Mouse (Mus musculus) hindlimb bud, embryonic 11.5 days (tissue): ENCODE measurements around the gene Unc5c.

ENCODE experiments used
- DNase-seq: peaks from one replicate; pipeline ENCODE4 v3.0.0-alpha.2; 2012; ENCODE audit warnings: low read depth, low spot score; ENCODE audit errors: extremely low spot score

Unc5c gene

DNA sequence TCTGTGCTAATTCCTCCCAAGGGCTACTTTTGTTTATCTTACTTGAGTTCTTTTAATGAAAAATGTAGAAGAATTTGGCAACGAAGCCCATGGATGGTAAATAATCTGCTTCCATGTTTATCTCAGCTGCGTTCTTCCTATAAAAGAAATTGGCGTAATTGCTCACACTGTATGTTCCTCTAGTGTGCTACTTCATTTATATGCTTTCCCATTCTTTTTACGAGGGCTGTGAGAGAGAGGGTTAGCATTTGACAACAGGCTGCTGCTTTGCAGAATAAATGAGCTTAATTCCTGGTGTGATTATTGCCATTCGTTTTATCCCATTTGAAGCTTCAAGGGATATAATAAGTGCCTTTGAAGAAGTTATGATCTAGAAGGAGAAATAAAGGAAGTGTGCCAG lies 339.1 kb downstream of the Unc5c start:
- DNase-seq: no peak

DNA sequence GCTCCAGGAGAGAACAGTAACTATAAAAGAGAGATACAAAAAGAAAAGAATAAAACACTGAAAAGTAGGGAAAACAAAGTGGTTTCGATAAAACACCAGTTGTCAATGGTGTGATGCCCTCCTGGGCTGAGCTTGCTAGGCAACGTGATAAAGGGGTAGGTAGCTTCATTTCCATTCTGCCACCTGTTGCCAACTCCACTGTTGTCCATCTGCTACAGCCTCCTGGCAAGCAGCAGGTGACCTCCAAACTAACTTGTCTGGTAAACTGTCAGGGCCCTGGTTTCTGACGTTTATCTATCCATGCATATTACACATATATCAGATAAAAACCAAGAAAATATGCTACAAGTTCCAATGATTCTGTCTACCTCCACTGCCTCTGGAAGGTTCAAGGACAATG lies 344.6 kb downstream of the Unc5c start:
- no peak for DNase-seq

DNA sequence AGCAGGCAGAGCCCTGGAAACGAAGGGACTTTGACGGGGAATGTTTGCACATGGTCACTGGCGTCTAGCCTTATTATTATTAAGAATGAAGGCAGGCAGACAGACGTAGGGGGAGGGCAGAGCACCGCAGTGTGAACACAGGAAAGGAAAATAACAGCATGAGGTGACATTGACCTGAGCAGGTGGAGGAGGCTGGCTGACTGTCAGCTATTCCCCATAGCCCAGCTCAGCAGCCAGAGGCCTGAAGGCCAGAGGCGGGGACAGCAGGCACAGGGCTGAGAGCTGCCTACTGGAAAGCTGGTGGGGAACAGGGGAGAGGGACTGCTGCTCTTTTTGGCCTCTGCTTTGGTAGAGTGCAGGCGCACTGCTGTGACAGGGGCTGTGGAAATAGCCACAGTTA lies 345.9 kb downstream of the Unc5c start:
- DNase-seq: no peak

DNA sequence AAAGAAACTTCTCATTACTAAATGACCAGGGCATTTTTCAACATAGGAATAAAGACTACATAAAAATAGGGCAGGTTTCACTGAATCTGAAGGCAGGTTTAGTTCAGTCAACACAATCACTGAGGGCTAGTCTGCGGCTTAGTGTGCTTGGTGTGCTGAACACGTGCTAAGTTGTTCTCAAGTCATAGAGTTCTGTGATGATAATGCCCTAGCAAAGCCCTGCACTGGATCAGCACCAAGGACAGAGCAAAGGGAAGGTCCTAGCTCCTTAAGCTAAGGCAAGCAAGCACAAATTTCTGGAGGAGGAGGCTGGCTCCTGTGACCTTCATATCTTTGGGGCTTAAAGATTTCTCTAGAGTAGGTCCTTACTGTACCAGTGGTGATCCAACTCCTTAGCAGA lies 346.3 kb downstream of the Unc5c start:
- peak; percentile 60 for DNase-seq

DNA sequence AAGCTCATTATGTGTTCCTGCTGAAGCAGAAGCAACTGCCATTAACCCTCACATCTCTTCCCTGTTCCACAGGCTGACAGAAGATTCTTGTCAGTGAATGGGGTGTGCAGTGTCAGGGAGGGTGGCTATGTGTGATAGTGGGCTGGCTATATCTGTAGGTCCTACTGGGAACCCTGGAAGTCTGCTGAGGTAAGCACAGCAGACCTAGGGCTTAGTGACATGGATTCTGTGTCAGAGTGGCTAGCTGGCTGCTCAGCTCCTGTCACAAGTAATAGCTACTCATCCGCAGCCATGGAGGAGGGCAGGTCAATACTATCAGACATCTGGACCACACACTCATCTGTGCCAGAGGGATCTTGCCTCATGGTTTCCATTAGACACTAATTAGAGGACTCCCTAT lies 349.8 kb downstream of the Unc5c start:
- no peak for DNase-seq

DNA sequence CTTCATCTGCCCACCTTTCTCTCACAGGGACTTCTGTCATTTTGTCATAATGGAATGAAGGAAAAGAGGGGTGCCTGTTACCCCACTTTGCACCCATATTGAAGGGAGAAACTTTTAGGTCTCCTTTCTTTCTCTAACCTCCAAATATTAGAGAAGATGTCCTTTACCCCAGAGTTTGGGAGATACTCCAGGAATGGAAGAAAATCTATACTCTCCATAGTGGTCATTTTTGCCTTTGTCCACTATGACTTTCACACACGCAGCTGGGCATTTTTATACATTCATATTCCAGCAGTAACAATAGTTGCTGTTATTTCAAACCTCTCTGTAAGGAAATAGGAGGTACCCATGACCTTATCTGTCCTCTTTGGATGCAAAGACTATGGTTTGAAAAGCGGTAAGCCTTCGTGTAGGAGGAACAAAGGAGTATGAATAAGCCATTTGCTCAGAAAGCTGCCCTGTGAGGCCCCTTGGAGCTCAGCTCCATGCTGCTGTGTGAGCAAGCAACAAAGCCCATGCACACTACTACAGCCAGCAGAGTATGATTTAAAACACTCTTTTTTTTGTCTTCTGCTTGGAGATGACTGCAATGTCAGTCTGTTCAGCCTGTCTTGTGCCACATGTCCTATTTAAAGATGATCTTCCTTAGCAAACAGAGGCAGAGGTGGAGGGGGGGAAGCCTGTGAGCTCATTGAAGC lies 353.7 kb downstream of the Unc5c start:
- no peak for DNase-seq

DNA sequence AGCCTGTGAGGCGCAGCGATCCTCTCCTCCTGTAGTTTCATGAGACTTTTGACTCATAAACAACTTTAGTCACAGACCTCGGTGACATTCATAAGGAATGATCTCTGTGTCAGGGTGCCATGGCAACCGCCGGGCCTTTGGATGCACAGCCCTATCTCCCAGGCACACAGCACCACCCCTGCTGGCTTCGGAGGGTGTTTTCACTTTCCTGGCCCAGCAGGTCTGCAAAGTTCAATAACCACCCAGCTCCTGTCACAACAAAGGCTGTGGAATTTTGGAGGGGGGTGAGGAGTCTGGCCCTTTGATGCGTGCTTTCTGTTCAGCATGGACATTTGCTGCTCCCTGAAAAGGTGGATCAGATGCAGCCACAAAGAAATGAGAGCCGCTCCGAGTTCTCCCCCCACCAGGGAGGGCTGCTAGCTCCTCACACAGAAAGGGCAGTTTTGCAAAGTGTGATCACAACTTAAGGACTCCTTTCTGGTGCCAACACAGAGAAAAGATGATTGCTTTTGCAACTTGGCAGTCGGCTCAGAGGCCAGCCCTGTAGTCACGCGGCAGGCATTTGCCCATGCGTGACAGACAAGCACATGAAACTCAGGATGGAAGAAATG lies 354.4 kb downstream of the Unc5c start:
- no peak for DNase-seq

DNA sequence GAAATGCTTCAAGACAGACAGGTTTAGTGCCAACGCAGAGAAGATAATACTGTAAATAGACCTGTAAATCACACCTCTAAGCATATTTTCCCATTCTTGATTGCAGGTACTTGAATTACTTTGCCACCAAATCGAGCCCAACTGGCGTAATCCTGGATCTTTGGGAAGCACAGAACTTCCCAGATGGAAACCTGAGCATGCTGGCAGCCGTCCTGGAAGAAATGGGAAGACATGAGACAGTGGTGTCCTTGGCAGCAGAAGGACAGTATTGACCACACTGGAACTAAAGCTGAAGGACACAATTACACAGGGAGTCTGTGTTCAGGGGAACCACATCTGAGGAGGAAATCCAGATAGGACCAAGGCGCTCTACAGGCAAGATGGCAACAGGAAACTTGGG lies 363.3 kb downstream of the Unc5c start:
- DNase-seq: no peak

DNA sequence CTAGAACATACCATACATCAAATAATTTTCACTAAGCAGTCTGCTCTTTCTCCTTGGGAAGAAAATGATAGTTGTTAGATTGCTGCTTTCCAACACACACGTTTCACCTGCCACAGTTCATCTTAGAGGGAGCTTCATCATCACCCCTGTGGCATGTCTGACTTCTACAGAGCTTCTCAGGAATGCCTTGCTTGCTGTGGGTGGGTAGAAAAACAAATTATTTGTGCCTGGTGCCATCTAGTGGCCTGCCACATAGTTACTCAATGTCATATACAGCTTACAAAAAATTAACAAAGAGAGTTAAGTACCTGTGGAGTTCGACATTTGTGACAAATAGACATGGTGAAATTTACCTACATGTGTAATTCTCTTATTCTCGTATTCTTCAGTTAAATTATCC lies 366.1 kb downstream of the Unc5c start:
- peak; percentile 28 for DNase-seq

DNA sequence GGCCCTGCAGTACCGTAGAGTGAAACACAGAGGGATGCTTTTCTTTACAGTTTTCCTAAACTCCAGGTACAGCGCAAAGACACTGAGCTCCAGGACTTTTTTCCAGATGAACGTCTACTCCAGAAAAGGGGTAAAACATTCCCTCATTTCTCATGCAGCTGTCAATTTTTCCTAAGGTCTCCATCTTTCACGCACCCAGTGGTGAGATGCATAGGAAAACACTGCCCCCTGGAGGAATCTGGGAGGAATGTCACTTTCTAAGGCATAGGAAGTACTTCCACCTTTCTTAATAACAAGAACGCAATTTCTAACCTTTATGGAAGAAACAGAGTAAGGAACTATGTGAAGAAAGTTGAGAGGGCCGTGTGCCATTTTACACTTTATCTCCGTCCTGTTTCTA lies 373.8 kb downstream of the Unc5c start:
- DNase-seq: peak; percentile 31

DNA sequence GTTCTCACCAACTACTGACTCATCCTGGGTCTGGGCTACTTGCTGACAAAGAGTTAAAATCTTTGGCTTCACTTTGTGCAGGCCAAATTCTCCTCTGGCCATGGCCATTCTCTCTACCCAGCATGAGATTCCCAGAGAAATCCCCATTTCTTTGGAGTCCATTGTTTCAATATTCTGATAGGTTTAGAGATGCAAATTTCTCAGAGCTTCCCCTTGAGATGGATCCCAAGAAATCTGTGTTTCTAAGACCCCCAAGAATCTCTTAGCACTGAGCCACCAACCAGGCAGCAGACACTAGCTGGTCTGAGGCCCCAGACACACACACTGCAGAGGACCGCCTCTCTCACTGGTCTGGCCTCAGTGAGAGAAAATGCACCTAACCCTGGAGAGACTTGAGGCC lies 384.2 kb downstream of the Unc5c start:
- no peak for DNase-seq

DNA sequence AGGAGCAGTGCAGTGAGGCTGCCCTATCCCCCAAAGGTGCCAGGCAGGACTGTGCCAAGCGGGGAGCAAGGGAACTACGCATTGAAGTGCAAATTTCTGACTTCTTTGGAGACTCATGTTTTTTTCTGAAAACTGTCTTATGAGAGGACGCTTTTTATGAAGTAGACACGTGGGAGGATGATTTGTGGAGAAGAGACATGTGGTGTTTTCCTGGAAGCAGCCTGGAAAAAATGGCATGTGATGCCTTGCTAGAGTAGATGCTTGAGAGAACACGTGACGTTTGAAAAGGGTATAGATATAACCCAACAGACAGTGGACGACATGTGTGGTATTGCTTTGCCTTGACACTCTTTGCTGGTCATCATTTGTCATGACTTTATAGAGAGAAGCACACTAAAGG lies 385.1 kb downstream of the Unc5c start:
- no peak for DNase-seq

DNA sequence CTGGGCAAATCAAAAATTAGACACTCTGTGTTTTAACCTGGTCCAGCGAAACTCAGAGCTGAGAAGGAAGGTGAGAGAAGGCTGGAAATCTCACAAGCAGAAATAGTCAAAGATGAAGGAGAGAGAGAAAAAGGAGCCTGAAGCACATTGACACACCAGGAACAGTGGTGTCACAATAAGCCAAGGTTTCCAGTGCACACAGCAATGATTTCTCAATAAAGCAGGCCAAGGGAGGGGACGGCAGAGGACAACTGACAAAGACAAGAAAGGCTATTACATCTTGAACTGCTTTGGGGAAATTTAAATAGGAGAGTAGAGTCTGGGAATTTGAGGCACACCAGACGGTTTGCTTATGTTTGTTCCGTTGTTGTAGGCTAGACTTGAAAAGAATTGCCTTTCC lies 389.3 kb downstream of the Unc5c start:
- DNase-seq: no peak

DNA sequence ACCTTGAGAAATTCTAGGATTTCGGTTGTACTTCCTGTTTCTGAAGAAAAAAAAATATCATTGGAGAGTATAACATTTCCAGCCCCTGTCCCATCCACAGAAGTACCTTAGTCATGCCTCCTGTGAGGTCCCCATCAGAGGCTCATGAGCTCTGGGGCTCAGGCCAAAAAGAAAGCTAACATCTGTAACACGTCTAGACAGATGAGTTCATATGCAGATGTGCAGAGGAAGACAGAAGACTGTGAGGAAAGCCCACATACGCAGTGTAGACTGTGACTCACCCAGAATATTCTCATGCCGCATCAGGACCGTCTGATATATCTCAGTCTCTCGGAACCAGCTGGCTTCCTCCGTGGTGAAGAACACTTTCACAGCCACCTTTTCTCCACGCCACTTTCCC lies 392.1 kb downstream of the Unc5c start:
- no peak for DNase-seq

DNA sequence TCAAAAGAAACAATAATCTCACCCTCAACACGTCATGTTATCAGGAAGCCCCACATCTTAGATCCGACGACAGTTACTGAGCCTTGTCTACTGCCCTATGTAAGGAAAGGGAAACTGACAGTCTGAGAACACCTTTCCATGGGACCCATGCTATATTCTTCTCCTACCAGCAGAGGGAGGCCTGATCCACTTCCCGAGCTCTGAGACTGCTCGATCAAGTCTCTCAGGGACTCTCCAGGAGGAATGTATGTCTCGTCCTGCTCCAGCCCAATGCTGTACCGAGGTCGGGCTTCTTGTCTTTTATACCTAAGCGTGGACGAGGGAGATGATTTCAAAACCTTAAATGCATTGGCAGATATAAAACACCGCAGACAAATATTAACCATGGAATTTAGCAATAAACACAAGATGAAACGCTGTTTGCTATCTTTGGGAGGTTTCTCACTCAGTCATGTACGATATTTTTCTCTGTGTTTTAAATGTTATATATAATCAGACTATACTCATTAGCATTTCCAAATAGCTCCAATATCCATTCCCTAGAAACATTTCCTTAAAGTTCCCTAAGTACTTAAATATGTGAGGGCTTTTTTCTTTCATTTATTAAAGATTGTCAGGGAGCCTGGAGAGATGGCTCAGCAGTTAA lies 397.9 kb downstream of the Unc5c start:
- peak; percentile 33 for DNase-seq

DNA sequence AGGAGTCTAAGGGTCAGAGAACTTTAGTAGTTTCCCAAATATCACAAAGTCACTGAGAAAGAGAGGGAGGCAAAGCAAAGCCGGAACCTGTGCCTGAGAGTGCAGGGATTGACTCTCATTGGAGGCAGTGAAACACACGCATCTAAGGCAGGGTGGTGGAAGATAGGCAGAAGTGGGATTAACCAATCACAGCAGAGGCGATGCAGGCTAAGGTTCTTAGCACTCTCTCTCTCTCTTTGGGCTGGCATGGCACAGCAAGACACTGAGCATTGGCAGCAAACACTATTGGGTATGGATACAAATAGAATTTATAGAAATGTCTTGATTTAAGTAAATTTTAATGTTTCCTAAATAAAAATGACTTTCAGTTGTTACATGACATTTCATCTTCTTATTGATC lies 406.8 kb downstream of the Unc5c start:
- DNase-seq: no peak

DNA sequence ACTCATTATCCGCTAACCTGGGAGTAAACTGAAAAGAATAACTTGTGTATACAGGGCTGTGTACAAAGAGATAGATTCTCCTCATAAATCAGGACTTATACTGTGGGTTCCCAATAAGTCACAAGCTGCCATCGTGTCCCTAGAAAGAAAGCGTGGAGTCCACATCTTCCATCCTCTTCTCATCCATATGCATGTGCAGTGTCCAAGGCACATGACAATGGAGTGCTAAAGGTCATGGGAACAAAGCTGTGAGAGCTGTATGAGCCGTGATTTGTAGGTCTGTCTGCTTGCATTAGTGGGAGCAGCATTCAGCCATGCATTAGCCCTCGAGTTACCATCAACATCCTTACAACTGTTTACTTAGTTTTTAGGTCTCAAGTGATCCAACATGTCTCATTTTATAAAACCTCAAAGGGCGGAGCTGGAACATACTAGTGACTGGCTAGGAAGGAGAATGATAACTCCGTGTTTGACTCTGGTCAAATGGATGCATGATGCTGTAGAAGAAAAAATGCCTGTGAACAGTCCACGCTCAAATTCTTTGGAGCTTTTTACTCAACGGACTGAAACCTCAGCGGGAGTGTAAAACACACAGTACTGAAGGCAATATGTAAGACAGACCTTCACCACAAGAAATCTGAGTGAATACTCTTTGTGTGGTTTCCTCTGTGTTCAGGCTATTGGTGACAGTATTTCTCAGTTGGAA lies 407.5 kb downstream of the Unc5c start:
- DNase-seq: no peak

DNA sequence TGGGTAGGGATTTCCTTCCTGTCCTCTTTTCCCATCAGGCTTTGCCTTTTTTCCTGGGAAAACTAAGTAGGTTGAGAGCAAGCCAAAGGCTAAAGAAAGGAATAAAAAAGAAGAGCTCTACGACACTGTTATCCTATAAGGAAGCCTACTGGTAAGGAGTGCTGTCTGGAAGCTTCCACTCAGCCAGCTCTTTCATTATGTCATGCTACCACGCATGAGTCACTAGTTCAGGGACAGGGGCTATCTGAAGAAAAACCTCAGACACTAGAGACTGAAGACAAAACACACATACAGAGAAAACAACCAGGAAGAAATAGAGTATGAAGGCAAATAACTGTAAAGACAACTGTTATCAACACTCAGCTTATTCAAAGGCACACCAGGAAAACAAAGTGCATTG lies 417.5 kb downstream of the Unc5c start:
- DNase-seq: no peak

DNA sequence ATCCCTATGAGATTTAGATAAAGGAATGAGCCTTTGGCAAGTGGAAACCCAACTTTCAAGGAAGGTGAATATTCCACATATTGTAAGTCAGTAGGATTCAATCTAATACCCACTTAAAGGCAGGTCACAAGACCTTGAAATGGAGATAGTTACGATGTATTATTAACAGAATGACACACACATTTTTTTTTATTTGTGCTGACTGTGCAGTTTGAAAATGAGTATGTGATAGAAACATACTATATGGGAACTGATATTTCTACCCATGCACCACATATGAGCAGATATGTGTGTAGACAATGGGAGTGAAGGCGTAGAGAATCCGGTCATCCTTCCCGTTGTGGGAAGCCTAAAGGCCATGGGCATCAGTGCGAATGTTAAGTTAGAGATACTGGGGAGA lies 419.2 kb downstream of the Unc5c start:
- no peak for DNase-seq
